Mouse (Mus musculus) skeletal muscle tissue, adult 2 months (tissue): ENCODE measurements at regions not wholly inside any gene's neighbourhood (a gene's known extent, or its start where the extent isn't known, plus 50 kb on each side); places are given as distances from the start of the nearest gene placed in this dataset.

ENCODE experiments used
- DNase-seq: peaks from one replicate; pipeline ENCODE4 v3.0.0-alpha.2; 2012; ENCODE audit warnings: low read depth, low spot score

DNA sequence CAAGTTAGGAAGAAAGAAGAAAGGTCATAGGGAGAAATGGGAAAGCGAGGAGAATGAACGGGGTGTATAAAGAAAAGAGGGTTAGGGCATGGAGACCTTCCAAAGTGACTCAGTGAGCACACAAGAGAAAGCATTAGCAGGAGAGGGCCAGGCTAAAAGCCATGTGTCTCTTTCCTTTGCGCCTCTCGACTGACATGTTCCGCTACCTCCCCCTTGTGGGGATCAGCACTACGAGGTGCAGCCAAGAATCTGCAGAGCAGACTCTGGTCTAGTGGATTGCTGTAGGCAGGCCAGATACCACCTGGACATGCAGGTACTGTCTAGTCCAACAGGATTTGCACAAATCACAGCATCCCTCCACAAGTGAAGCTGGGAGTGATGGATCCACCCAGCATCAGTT, 54.0 kb downstream of the Kcna5 start:
- DNase-seq: no peak

DNA sequence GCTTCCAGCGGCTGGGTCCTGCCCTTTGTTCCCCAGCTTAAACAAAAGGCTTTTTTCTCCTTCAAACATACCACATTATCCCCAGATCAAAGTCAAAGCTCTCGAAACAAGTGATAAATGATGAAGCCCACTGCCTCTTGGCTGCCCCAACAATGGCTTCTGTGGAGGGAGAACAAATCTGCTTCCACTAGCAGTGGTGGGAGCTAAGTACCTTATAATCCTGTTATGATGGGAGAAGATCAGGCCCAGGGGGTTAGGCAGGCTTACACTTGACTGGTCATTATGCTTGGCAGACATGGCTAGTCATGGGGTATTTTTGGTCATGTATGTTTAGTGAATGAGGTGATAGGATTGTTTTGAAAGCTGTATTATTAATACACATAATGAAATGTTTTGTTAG, 57.7 kb downstream of the Kcna5 start:
- DNase-seq: no peak

DNA sequence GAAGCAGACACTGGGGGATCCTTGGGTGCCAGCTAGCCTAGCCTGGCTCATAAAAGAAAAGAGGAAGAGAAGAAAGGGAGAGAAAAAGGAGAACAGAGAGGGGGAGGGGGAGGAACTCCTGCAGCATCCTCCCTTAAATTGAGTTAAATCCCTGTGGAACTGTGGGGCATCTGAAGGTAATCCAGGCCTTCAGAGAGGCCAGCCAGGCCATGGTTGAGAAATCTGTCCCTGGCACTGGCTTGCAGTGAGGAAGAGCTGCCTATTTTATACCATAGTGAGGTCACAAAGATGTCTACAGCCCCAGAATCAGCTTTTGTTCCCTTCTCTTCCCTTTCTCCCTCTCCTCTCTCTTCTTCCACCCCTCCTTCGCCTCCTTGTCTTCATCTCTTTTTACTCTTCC, 58.5 kb downstream of the Kcna5 start:
- no peak for DNase-seq

DNA sequence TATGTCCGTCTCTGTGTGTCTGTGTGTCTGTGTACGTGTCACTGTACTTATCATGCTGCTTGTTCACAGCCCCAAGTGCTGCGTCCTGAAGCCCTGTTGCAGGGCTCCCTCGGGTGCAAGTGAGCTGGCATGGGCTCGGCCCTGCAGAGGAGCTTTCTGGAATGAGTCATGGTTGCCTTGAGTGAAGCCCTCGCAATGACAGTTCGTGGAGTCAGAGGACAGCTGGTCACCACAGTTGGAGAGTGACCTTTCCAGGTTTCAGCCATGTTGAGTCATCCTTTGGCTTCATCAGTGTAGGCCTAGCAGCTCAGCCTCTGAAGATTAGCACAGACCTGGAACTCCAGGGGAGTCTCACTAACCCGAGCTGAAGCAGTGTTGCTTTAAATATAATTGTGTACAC, 59.7 kb downstream of the Kcna5 start:
- peak; percentile 54 for DNase-seq

DNA sequence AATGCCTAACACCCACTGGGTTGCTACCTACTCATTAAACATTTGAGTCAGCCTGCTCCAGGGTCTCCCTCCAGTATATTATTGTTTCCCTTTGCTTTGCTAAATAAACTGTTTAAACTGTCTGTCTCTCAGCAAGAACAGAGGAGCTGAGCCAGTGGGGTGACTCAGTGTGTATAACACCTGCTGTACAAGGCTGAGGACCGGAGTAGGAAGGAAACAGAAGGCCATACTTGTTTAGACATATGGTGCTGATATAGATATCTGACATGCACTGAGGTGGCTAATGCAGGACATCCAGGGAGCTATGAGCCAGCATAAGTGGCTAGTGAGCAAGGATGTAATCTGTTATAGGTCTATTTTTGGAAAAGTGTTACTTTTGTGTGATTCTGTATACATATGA, 81.5 kb downstream of the Kcna5 start:
- no peak for DNase-seq

DNA sequence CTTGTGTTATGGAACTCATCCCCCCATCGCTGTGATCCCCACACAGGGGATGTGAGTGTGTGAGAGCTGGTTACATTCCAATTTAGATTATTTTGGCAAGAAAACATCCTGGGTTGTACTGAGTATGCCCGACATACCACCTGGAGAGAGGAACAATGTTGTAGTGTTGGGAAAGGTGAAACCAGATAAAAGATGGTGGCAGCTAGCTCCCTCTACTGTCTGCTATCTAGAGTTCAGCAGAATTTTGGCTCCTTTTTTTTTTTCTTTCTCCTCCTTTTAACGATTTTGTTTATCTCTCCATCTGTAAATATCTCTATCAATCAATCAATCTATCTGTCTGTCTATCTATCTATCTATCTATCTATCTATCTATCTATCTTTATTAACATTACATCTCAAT, 89.7 kb downstream of the Kcna5 start:
- no peak for DNase-seq

DNA sequence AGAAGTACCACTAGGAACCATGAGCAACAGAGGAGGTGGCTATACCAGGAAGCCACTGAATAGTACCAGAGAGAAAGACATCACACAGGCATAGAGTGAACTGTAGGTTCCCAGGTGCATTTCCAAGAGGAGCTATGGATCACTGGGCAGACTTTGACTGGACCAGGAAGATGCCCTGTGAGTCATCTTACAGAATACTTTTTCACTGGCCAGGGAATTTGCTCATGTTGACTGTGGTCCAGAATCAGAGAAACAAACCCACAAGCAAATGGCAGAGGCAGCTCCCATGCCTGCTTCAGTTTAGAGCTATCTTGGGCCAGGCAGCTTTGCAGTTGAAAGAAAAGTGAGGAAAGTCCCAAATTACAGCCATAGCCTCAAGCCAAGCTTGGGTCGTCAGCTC, 95.0 kb downstream of the Kcna5 start:
- peak; percentile 4 for DNase-seq

DNA sequence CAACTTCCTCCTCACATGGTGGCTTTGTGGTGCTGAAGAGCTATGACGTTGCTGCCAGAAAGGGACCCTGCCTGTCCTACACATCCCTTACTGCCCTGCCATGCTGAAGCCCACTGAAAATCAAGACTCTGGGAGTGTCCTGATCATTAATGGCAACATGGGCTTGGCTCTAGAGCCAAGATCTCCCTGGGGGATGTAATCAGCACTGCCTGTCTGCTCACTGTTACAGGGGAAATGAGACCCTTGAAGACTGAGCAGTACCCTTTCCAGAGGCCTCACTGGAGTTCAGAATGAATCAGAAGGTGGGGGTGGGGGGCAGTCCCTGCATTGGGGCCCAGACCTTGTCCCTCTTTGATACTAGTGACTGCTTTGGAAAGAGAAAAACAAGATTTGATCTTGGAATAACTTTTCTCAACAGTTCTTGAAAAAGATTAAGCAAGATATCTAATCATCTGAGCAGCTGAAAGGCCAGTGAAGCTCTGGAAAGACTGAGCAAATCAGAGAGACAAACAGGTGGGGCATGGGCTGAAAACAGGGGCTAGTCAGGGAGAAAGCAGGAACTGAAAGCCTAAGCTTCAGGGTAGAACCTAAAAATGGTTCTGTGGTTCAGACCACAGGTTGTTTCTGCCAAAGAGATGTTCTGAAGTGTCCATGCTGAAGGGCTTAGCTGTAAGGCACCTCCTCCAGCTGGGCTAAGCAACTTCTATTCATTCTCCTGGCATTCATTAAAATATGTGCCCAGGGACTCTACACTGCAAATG, 97.1 kb downstream of the Kcna5 start:
- no peak for DNase-seq

DNA sequence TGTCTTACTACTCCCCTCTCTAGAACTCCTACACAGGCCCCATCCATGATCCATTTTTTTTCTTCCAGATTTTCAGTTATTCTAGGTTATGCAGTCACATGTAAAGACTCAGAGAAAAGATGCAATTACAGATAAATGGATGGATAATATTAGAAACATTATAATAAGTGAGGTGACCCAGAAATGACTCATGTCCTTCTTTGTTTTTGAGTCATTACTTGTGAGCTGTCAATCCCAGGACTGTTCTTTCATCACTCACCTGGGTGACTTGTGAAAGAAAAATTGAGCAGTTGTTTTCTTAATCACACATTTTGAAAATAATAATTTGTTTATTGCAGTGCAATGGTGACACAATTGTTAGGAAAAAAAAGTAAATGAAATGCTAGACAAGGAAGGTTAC, 108.0 kb downstream of the Kcna5 start:
- no peak for DNase-seq

DNA sequence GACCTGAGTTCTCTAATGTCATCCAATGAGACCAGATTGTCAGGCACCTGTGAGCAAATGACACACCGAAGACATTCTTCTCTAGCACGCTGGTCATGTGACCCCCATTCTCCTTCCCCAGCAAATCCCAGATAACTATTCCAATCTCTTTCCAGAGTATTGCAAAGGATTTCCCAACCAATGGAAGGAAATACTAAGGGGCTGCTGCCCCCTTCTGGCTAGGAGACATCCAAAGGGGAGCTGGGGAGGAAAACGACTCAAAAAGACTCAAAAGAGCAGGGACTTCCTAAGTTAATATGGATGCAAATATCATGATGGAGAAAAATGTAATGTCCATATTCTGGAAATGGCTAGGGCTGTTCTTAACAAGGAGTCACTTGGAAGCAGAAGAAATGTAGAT, 129.5 kb downstream of the Kcna5 start:
- no peak for DNase-seq

DNA sequence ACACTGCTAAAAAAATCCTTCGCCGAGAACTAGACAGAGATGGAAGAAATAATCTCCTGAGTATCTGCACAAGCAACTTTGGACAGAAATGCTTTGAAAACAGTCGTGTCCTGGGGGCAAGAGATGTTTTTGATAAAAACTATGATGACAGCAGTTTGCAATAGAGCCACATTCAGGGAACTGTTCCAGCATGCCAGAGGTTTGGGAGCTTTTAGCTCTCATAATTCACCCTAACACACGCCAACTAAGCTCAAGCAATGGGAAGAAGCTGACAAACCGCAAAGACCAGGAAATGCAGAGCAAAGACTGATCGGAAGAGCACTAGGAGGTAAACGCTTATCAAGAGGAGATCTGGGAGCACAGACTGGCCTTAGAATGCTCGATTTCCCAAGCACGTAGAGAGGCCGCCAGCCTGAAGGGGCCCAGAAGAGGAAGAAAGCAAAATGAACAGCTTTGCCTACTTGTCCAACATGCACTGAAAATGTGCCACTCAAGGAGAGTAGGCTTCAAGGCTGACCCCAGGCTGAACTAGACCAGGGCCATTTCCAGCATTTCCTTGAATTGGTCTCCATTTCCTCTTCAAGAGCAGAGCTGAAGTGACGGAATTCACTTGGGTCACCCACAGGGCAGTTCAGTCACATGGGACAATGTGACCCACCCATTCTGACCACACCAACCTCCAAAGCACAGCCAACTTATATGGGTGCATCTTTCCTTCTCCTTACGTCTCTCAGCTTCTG, 130.7 kb downstream of the Kcna5 start:
- DNase-seq: no peak

DNA sequence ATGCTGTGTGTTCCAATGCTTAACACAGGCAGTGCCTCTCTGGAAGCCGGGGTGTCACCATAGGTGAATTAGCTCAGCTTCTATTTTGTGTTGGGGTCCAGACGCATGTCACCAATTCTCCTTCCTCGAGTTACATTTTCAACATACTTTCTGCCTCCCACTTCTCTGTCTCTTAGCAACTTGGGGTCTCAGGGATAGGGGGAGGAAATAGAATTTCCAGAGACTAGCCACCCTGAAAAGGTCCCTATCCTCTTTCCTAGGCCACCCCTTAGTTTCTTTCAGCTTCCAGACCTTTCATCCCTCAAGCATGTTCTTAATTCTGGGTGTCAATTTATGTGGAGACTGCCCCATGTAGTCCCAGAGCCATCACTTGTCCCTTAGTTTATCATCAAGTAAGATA, 135.6 kb downstream of the Kcna5 start:
- DNase-seq: no peak

DNA sequence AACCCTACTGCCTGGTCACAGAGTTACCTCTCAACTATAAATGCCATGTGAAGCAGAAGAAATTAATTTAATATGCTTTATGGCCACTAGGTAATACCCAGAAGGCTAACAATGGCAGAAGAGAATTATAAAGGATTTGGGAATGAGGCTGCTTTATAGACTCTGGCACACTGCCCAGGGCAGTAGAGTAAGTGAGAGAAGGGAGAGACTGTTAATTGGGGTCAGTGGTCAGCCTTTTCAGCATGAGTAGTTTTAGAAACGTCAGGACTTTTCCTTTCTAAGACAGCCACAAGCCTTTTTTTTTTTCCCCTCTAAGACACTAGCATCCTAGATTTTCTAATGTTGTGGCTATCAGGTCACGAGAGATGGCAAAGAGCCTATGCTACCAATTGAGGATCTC, 136.6 kb downstream of the Kcna5 start:
- DNase-seq: no peak

DNA sequence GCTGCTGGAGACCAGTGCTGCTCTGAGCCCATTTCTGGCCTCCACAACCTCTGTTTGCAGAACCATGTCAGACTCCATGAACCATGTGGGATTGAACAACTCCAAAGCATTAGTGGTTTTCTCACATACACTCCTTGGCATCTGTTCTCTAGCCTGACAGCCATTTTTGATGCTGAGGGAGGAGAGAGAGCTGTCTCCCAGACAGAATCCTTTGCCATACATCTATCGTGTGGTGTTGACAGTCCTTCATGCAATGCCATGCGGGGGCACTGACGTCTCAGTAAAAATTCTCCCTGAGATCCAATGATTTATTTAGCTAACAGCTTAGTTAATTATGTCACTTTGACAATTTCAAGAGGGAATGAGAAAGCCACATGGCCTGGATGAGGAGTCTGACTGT, 140.2 kb downstream of the Kcna5 start:
- DNase-seq: no peak

DNA sequence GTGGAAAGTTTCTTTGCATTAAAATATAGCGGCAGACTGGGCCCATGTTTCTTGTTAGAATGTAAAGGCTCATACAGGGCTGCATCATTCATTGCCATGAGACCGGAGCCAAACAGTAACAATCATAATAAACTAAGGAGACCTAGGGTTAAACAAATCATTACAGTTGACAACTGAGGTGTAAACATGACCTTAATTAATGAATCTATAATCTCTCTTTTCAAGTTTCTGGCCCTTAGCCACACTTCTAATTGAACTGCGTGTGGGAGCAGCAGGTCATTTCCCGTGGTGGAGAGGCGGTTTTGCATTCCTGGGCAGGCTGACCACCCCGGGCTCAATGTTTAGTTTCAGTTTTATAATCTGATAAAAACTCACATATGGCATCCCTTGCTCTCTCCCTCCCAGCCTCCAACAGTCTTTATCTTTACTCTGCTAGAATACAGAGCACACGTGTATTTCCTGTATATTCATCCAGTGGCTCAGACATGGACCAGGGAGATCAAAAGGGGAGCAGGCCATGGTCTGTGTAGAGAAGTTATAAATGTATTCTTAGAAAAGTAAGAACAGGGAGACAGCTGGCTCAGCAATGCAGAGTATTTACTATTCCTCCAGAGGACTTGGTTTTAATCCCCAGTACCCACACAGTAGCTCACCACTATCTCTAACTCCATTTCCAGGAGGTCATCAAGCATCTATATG, 141.0 kb downstream of the Kcna5 start:
- no peak for DNase-seq

DNA sequence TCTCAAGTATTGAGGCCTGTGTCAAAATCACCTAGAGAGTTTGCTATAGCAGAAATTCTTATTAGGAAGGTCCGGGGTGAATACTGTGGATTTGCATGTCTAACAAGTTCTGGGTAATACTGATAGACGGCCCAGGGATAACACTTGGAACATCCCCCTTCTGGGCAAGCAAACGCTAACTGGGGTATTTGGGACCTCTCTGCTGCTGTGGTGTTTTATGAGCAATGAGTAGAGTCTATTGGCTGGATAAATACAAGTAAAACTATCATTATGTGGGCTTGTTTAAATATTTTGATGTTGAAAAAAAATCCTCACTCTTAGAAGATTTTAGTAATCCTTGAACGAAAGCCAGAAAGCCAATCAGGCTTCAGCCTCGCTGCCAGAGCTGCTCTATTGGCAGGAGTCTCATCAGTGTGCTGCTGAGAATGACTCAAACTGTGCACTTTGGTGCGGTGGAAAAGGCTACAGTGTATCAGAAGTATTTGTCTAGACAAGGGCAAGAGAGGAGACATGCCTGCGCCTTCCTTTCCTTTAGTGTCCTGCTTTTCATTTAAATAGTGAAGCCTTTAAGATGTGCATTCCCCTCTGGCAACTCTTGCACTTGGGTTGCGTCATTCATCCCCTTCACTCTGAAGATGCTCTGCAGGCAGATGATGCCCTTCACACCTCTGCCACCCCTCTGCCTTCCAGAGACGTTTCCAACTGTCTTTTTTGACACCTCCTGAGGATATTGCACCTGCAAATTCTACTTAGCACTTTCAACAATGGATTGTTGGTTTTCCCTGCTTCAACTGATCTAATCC, 150.8 kb downstream of the Kcna5 start:
- peak; percentile 13 for DNase-seq

DNA sequence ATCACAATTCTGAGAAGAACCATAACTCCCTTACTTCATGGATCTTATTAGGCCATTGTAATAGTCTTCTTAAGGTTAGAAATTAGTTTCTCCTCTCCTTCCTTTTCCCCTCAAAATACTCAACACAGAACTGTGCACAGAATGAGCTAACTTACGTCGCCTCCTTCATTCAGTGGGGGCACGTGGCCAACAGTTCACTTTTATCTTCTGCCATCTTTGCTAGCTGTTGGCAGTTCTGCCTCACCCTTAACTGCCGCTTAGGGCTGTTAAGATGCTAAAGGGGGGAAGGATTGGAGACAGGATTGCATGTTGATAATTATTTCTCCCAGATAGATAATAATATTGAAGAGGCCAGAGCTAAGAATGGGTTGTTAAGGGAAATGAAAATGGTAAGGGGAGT, 158.0 kb downstream of the Kcna5 start:
- DNase-seq: no peak

DNA sequence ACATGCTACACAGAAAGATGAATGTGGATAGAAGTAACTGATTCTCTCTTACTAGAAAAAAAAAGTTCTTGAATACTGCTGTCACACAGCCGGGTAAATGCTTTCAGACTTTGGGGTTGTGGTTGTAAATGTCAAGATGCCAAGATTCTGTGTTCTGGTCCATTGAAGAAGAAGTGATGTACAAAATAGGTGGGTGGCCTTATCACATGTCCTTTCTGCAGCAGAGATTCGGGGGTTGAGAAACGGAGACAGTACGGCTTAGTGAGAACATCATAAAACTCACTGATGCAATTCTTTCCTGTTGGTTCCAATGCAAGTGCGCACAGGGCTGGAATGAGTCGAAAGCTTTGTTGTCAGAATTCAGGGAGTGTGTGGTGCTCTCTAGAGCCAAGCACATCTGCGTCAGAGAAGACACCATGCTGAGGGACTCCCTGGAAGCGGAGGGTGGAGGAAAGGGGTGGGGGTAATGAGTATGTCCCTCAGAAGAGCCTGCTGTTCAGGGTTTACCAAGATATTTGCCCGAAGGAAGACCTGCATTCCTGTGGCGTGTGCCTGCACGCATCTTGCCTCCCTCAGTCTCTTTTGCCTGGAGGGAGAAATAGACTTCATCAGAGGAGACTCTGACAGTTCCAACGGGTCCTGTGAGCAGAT, 160.1 kb downstream of the Kcna5 start:
- DNase-seq: no peak

DNA sequence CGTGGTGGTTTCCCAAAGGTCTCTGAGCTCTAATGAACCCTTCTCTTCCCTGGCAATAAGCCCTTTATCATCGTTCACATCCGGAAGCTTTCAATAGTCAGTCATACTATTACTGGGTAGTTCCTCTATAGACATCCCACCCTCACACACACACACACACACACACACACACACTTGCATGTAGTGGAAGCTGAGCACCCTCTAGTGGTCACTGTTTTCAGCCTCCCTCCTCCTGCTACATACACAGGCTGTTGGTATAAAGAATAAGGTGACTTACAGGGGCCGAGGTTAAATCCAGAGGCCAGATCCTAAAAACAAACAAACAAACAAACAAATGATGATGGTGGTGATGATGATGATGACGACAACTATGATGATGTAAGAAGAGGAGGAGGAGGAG, 163.2 kb downstream of the Kcna5 start:
- DNase-seq: no peak

DNA sequence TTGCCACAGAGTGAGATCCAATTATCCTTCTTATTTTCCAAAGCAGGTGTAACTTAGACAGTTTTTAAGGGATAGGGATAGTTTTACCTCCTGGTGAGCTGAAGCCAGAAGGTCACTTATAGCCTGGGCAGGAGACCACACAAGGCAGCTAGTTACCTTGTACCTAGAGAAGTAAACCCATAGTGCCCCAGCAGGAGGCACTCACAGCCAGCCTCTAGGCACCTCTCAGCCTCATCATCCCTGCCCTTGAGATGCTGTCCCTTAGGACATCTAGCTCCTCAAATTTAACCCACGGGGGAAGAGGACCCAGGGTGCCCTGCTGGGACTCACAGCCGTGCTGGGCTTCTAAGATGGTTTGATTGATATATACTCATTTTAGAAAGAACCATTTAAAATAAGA, 163.7 kb downstream of the Kcna5 start:
- no peak for DNase-seq

DNA sequence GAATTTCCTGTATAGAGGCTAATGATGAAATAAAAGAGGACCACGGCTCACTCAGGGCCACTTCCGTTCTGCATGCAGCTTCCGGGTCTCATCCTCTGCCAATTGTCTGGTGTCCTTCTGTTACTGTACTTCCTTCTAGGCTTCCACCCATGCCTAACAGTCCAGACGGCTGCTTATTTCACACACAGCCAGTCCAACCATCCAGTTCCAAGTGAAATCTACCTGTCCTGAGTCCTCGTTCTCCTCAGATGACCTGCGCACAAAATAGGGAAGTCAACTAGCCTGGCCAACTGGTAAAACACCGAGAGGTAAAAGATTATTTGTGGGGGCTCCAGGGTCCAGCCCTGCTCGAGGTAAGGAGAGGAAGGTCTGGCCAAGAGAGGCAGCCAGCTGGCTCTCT, 169.7 kb downstream of the Kcna5 start:
- DNase-seq: no peak

DNA sequence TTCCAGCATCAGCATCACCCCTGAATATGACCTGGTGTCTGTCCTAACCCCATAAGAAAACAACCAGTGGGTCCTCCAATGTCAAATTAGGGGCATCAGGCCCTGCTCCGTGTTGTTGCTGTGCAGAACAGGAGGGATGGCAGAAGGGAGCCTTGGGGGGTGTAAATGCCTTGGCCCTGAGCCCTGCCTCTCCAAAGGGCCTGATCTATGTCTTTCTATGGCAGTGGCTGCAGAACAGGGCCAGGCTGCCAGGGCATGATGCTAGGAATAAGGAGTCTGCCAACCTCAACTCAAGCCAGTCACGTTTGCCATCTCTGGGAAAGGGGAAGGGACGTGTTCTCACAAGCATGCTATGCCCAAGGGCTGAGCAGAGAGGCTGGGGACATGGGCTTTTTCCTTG, 172.9 kb downstream of the Kcna5 start:
- no peak for DNase-seq
